Mouse (Mus musculus): ENCODE measurements around the gene Cit.
"Not testable (repeated sequence)": the region's sequence is repeated elsewhere in the genome, so short reads cannot be mapped to it uniquely, and the experiment has no call there.

Cit gene

GRCm38 (mm10) chr5:115844766-115845634 is at the start of gene Cit:
Cit (plus strand) TSS chr5:115845278.
- peak; percentile 90 for DNase-seq (ENCODE audit: low spot score in 2 of 2)

GRCm38 (mm10) chr5:115799016-115799894 is 45.8 kb upstream of the Cit start:
- peak in 1 of 2 experiments; percentile 7 for DNase-seq (ENCODE audit: low spot score in 2 of 2)

- DNase-seq (ENCODE audit: low spot score in 2 of 2): no peak
Measured at GRCm38 (mm10) chr5:115799895-115800232, 45.2 kb upstream of the Cit start.

GRCm38 (mm10) chr5:115812262-115812661 is 32.8 kb upstream of the Cit start:
- no peak for DNase-seq (ENCODE audit: low spot score in 2 of 2)

- no peak for DNase-seq (ENCODE audit: low spot score in 2 of 2)
Measured at GRCm38 (mm10) chr5:115817022-115817421, 28.1 kb upstream of the Cit start.

GRCm38 (mm10) chr5:115817655-115818054 is 27.4 kb upstream of the Cit start:
- DNase-seq (ENCODE audit: low spot score in 2 of 2): not testable (repeated sequence)

- no peak for DNase-seq (ENCODE audit: low spot score in 2 of 2)
Measured at GRCm38 (mm10) chr5:115819966-115820365, 25.1 kb upstream of the Cit start.

- DNase-seq (ENCODE audit: low spot score in 2 of 2): no peak
Measured at GRCm38 (mm10) chr5:115821200-115821599, 23.9 kb upstream of the Cit start.

GRCm38 (mm10) chr5:115821910-115822309 is 23.2 kb upstream of the Cit start:
- DNase-seq (ENCODE audit: low spot score in 2 of 2): no peak

- no peak for DNase-seq (ENCODE audit: low spot score in 2 of 2)
Measured at GRCm38 (mm10) chr5:115832754-115833153, 12.3 kb upstream of the Cit start.

GRCm38 (mm10) chr5:115833806-115834205 is 11.3 kb upstream of the Cit start:
- not testable (repeated sequence) for DNase-seq (ENCODE audit: low spot score in 2 of 2)

- peak; percentile 10 to 24 for DNase-seq (ENCODE audit: low spot score in 2 of 2)
Measured at GRCm38 (mm10) chr5:115835291-115835690, 9.8 kb upstream of the Cit start.

- no peak for DNase-seq (ENCODE audit: low spot score in 2 of 2)
Measured at GRCm38 (mm10) chr5:115838059-115838458, 7.0 kb upstream of the Cit start.

- DNase-seq (ENCODE audit: low spot score in 2 of 2): no peak
Measured at GRCm38 (mm10) chr5:115840453-115840852, 4.6 kb upstream of the Cit start.

- DNase-seq (ENCODE audit: low spot score in 2 of 2): no peak
Measured at GRCm38 (mm10) chr5:115840946-115841775, 3.9 kb upstream of the Cit start.

- peak in 1 of 2 experiments; percentile 40 for DNase-seq (ENCODE audit: low spot score in 2 of 2)
Measured at GRCm38 (mm10) chr5:115844368-115844765, 711 bp upstream of the Cit start.

- DNase-seq (ENCODE audit: low spot score in 2 of 2): no peak
Measured at GRCm38 (mm10) chr5:115845635-115846174, 627 bp downstream of the Cit start.

- no peak for DNase-seq (ENCODE audit: low spot score in 2 of 2)
Measured at GRCm38 (mm10) chr5:115847166-115847565, 2.1 kb downstream of the Cit start.

GRCm38 (mm10) chr5:115848463-115848862 is 3.4 kb downstream of the Cit start:
- no peak for DNase-seq (ENCODE audit: low spot score in 2 of 2)

- DNase-seq (ENCODE audit: low spot score in 2 of 2): no peak
Measured at GRCm38 (mm10) chr5:115849263-115849829, 4.3 kb downstream of the Cit start.
